Mouse (Mus musculus): Measurements from ENCODE around the gene Scel.

DNA sequence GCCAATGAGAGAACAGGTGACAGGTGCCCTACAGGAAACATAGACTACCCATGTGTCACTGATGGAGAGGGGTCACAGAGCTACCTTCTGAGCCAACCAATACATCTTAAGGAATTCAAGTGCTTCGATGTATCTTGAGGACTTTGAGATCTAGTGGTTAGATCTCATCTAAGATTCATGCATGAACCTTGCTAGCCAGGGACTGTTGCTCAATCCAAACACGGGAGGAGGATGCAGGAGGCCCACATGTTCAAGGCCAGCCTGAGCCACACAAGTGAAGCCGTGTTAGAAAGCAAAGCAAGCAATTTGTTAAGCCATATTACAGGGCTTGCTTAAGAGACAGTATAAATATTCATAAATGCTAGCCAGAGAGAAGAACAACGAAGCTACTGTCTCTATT is 38.8 kb downstream of the Scel start:
- TF ChIP-seq POLR2A (IDR thresholded peaks at IDR 0.05; ENCODE audit: insufficient read length, low read depth), result no peak
- TF ChIP-seq MAX (IDR thresholded peaks at IDR 0.05; ENCODE audit: low read depth), result no peak
